Mouse (Mus musculus): ENCODE measurements around the gene Metap1d.

The Metap1d gene

GRCm38 (mm10) chr2:71528014-71528713 is 75.1 kb downstream of the Metap1d start, which contains the start of gene Dlx1:
Dlx1 (plus strand) TSS chr2:71528113.
- peak; percentile 50 for DNase-seq

- DNase-seq, result no peak
Measured at GRCm38 (mm10) chr2:71528714-71529510, 75.8 kb downstream of the Metap1d start.

- DNase-seq, result peak; percentile 62
Measured at GRCm38 (mm10) chr2:71529511-71530351, 76.7 kb downstream of the Metap1d start.

- DNase-seq, result no peak
Measured at GRCm38 (mm10) chr2:71530391-71531123, 77.5 kb downstream of the Metap1d start.

- no peak for DNase-seq
Measured at GRCm38 (mm10) chr2:71531124-71531590, 78.1 kb downstream of the Metap1d start.

- DNase-seq, result no peak
Measured at GRCm38 (mm10) chr2:71531990-71532970, 79.2 kb downstream of the Metap1d start.

GRCm38 (mm10) chr2:71533094-71533493 is 80.0 kb downstream of the Metap1d start:
- no peak for DNase-seq

GRCm38 (mm10) chr2:71534242-71535052 is 81.4 kb downstream of the Metap1d start:
- no peak for DNase-seq

GRCm38 (mm10) chr2:71540611-71541417 is 87.7 kb downstream of the Metap1d start:
- no peak for DNase-seq

- DNase-seq, result no peak
Measured at GRCm38 (mm10) chr2:71541418-71542226, 88.5 kb downstream of the Metap1d start.

- DNase-seq, result no peak
Measured at GRCm38 (mm10) chr2:71542227-71542815, 89.2 kb downstream of the Metap1d start.

- no peak for DNase-seq
Measured at GRCm38 (mm10) chr2:71542816-71543301, 89.8 kb downstream of the Metap1d start.

- DNase-seq, result no peak
Measured at GRCm38 (mm10) chr2:71543531-71543930, 90.5 kb downstream of the Metap1d start.

- no peak for DNase-seq
Measured at GRCm38 (mm10) chr2:71543948-71544347, 90.9 kb downstream of the Metap1d start.

- DNase-seq, result no peak
Measured at GRCm38 (mm10) chr2:71544391-71545285, 91.6 kb downstream of the Metap1d start.

- DNase-seq, result no peak
Measured at GRCm38 (mm10) chr2:71545401-71545881, 92.4 kb downstream of the Metap1d start.
